Mouse (Mus musculus) kidney, postnatal 0 days (tissue): ENCODE measurements around the gene Cfap61. TPM values are rescaled to one million over a fixed set of nuclear protein-coding genes. Genes with fewer than 3 reads are reported as not detected.

Source experiments
- ATAC-seq: fragments of 200-750 bp; cut with Nextera tagmentation; replicated peaks from 2 replicates; pipeline ENCODE4 v1.8.0; 2017; ENCODE audit warnings: low read depth, moderate number of reproducible peaks, moderate TSS enrichment, moderate library complexity; ENCODE audit not compliant: low FRiP score
- DNase-seq: peaks from one replicate; pipeline ENCODE4 v3.0.0-alpha.2; 2016; ENCODE audit warnings: low spot score
- H3K27ac ChIP-seq: fragments of 300-500 bp; sonication (generic); 2 replicates; pipeline ENCODE4 v1.5.1; 2014; ENCODE audit warnings: mild to moderate bottlenecking
- H3K27me3 ChIP-seq: fragments of 300-500 bp; sonication (generic); 2 replicates; pipeline ENCODE4 v1.6.1; 2014; ENCODE audit warnings: low read length, mixed read lengths; ENCODE audit not compliant: insufficient read depth
- H3K36me3 ChIP-seq: fragments of 300-500 bp; sonication (generic); 2 replicates; pipeline ENCODE4 v1.6.1; 2014; ENCODE audit warnings: low read length, mixed read lengths; ENCODE audit not compliant: insufficient read depth
- H3K4me1 ChIP-seq: fragments of 300-500 bp; sonication (generic); replicated peaks from 2 replicates; pipeline ENCODE4 v1.6.1; 2014; ENCODE audit warnings: antibody characterized with exemption, low read length, mixed read lengths; ENCODE audit not compliant: insufficient read depth
- H3K4me2 ChIP-seq: fragments of 300-500 bp; sonication (generic); 2 replicates; pipeline ENCODE4 v1.6.1; 2014; ENCODE audit warnings: mild to moderate bottlenecking, low read length, moderate library complexity, mixed read lengths
- H3K4me3 ChIP-seq: fragments of 300-500 bp; sonication (generic); replicated peaks from 2 replicates; pipeline ENCODE4 v1.5.1; 2014; ENCODE audit warnings: low read depth, low read length
- H3K9ac ChIP-seq: fragments of 300-500 bp; sonication (generic); 2 replicates; pipeline ENCODE4 v1.6.1; 2014; ENCODE audit warnings: low read depth, low read length
- H3K9me3 ChIP-seq: fragments of 300-500 bp; sonication (generic); replicated peaks from 2 replicates; pipeline ENCODE4 v1.6.1; 2016; ENCODE audit warnings: low read length, inconsistent platforms, mixed read lengths
- CTCF ChIP-seq: IDR thresholded peaks from 2 replicates; pipeline ENCODE4 v1.5.1; 2016; ENCODE audit warnings: antibody characterized with exemption, low read depth, mild to moderate bottlenecking, moderate library complexity
- WGBS: fragments of 180-500 bp; shearing (Covaris S2); extraction: QIAGEN DNeasy Blood & Tissue Kit; methylation state at CpG from one replicate; pipeline ENCODE4 v1.1.7; 2014; 5-methylcytosine and 5-hydroxymethylcytosine counted together
- polyA plus RNA-seq: library from polyadenylated mRNA; unstranded; fragments of >200 nt; fragmentation: Nextera tagmentation; extraction: Ambion mirVana; gene quantifications from 2 replicates; pipeline ENCODE4 v1.2.1, GENCODE M21; 2015

Gene Cfap61
- polyA plus RNA-seq, 1 experiment from 2014 or later = 0.32 TPM

DNA sequence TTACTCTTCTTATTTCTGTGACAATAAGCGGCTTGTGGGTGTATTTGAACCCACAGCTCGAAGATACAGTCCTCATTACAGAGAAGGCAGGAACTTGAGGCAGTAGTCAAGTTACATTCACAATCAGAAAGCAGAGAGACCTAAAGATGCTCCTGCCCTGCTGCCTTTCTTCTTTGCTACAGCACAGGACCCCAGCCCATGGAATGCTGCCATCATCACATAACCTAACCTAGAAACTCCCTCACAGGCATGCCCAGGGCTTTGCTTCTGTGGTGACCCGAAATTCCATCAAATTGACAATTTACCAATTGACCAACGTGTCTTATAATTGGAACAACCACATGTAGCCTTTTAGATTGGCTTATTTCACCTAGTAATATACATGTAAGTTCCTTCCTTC is 212.7 kb downstream of the Cfap61 start:
- Histone ChIP-seq H3K27me3 (no peaks in the 10 kb centered on the region), H3K9me3 (no peaks in the 10 kb centered on the region), H3K27ac (no peak overlapping the region), H3K9ac (no peak overlapping the region), H3K36me3 (no peaks in the 10 kb centered on the region), H3K4me3 (no peak overlapping the region), H3K4me1 (no peaks in the 10 kb centered on the region), H3K4me2 (no peak overlapping the region)
- no peak for DNase-seq
- ATAC-seq = no peak
- WGBS = 83% methylated on average over 4 of the region's 4 CpGs
- no peak for TF ChIP-seq CTCF

DNA sequence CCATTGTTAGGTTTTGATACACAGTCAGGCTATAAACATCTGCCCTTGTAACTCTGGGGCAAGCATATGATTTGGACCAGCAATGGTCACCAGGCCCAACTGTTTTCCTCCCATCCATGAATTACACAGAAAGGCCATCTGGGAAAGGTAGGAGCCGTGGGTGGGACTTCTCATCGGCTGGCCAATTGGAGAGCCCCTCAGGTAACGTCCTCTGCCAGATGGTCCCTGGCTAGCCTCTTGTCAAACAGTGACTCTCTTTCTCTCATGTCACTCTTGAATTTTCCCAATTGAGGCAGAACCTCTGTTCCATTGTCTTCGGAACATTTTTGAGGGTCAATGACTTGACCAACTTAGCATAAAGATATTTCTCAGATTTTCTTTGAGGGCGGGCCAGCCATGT is 213.2 kb downstream of the Cfap61 start:
- TF ChIP-seq CTCF = no peak

DNA sequence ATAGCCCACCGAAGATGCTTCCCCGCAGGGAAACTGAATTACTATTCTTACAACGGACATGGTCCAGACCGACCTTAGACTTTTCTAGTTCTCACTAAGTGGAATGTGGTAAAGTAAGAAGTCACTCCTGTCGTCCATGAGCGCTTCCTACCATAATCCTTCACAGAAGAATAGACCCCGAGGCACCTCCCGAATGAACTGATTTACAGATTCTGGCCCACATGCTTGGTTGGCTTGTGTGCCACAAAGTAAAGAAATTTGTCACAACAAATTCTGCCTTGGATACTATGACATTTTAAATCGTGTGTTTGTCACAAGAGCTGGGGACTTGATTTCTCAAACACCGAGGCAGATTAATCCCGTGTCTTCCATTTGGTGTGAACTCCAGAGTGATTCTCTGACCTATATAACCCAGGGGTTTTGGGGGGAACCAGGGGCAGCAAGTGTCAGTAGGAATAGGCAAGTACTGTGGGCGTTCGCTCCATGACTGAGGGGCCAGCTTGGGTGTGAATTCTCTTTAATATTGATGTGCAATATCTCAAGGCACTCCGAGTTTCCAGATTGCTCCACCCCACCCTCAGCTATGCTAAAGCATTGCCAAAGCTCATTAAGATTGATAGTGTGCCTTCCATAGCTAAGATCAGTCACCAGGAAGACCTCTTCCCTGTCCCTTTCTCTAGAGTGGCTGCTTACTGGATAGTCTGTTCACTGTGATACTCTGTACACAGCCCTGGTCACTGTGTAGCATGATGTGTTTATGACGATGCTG is 214.8 kb downstream of the Cfap61 start:
- TF ChIP-seq CTCF = no peak
- H3K4me2 ChIP-seq = no peak overlapping the region
- DNase-seq = no peak
- ATAC-seq = no peak
- no peak overlapping the region for H3K27ac ChIP-seq
- 78% methylated on average over 15 of the region's 15 CpGs for WGBS
- H3K36me3 ChIP-seq = no peaks in the 10 kb centered on the region
- H3K9me3 ChIP-seq = no peaks in the 10 kb centered on the region
- no peak overlapping the region for H3K9ac ChIP-seq
- no peaks in the 10 kb centered on the region for H3K4me1 ChIP-seq
- no peak overlapping the region for H3K4me3 ChIP-seq
- no peaks in the 10 kb centered on the region for H3K27me3 ChIP-seq

More for the DNA sequence above, 213.2 kb downstream of the Cfap61 start:
- DNase-seq = no peak
- no peak for ATAC-seq
- H3K4me2 ChIP-seq = no peak overlapping the region
- no peak overlapping the region for H3K4me3 ChIP-seq
- 94% methylated on average over 5 of the region's 5 CpGs for WGBS
- no peaks in the 10 kb centered on the region for H3K9me3 ChIP-seq
- no peaks in the 10 kb centered on the region for H3K4me1 ChIP-seq
- H3K9ac ChIP-seq = no peak overlapping the region
- H3K27ac ChIP-seq = no peak overlapping the region
- H3K36me3 ChIP-seq = no peaks in the 10 kb centered on the region
- no peaks in the 10 kb centered on the region for H3K27me3 ChIP-seq

DNA sequence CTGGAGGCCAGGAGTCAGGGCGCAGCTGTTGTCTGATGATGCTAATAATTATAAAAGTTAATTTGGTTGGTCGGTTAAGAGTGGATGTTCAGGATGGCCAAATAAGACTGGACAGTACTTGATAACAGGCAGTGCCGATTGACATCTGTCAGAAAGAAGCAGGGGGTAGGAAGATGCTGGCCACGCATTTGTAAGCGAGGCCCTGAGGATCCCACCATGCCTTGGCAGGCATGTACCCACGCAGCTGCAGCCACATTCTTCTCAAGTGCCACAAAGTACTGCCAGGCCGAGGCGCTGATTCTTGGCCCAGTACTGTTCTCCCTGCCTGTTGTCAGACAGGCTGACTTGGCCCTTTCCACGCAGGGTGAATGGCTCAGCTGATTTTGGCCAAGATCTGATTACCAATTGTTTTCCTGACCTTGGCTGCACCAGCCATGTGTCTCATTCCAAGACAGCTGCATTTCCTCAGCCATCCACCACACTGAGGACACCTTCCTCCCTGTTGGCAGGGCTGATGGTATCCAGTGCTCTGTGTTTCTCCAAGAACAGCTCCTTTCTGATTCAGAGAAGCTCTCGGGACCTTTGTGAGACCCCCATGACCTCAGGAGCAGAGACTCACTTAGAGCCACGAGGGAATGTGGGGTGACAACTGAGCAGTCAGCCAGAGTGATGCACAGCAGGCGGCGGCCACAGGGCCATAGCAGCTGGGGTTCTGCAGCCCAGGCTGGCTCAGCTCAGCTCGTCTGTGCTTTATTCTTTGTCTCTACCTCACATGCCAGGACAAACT is 233.6 kb downstream of the Cfap61 start:
- Histone ChIP-seq H3K36me3 (no peaks in the 10 kb centered on the region), H3K4me2 (no peak overlapping the region), H3K4me1 (no peaks in the 10 kb centered on the region), H3K9me3 (no peaks in the 10 kb centered on the region), H3K27me3 (no peaks in the 10 kb centered on the region), H3K4me3 (no peak overlapping the region), H3K9ac (no peak overlapping the region), H3K27ac (no peak overlapping the region)
- no peak for TF ChIP-seq CTCF
- WGBS = 37% methylated on average over 14 of the region's 14 CpGs
- ATAC-seq (peak; percentile 54), DNase-seq (peak; percentile 52)

DNA sequence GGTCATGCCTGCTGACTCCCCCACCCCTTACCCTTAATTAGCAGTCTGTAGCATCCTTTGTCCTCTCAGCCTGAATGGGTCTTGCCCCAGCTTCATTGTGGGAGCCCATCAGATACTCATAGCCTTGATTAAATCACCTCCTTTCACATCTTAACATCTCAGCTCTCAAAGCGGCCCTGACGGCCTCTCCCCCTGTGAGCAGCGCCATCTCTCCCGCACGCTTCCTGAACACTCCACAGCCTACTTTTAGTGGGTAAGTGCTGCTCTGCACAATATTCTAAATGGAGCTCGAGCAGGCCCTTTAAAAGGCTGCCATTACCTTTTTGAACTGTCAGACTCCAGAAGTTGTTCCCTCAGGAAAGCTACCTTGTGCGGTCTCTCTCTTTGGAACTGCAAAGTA is 234.9 kb downstream of the Cfap61 start:
- no peak overlapping the region for H3K9ac ChIP-seq

DNA sequence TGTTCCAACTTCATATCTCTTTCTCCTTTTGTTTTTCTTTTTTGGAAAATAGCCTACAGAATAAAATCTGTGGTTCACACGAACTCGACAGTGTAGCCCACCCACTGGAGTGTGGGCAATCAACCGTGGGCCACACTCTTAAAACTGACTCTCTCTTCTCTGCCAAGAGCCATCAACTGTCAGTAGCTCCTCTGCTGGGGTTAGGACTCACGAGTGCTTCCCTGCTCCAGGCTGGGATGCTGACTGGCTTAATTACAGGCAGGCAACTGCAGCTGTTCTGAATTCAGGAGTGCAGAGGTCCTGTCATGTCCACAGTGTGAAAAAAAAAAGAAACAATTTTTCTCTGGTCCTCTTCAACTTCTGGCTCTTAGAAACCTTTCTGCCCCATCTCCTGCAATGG is 237.5 kb downstream of the Cfap61 start:
- Histone ChIP-seq H3K4me2 (no peak overlapping the region), H3K27me3 (no peaks in the 10 kb centered on the region), H3K4me3 (no peak overlapping the region), H3K9ac (no peak overlapping the region), H3K27ac (no peak overlapping the region), H3K36me3 (no peaks in the 10 kb centered on the region), H3K4me1 (no peaks in the 10 kb centered on the region), H3K9me3 (no peaks in the 10 kb centered on the region)
- DNase-seq (no peak), ATAC-seq (no peak)
- no peak for TF ChIP-seq CTCF
- 32% methylated on average over 4 of the region's 4 CpGs for WGBS

More for the DNA sequence above, 234.9 kb downstream of the Cfap61 start:
- 81% methylated on average over 7 of the region's 7 CpGs for WGBS
- TF ChIP-seq CTCF = no peak
- ATAC-seq (no peak), DNase-seq (no peak)
- H3K27ac ChIP-seq = no peak overlapping the region
- H3K27me3 ChIP-seq = no peaks in the 10 kb centered on the region
- H3K4me1 ChIP-seq = no peaks in the 10 kb centered on the region
- no peak overlapping the region for H3K4me2 ChIP-seq
- H3K36me3 ChIP-seq = no peaks in the 10 kb centered on the region
- no peaks in the 10 kb centered on the region for H3K9me3 ChIP-seq
- H3K4me3 ChIP-seq = no peak overlapping the region
